Mouse (Mus musculus): ENCODE measurements around the gene Plekha3. TPM values are rescaled to one million over a fixed set of nuclear protein-coding genes. Genes with fewer than 3 reads are reported as not detected.

Plekha3 gene
- 67.3 TPM for polyA plus RNA-seq (2017; shearing (Covaris generic))

GRCm38 (mm10) chr2:76674725-76675427 lies at the start of gene Plekha3:
Gene Plekha3 (plus strand): TSS chr2:76675281.

DNA sequence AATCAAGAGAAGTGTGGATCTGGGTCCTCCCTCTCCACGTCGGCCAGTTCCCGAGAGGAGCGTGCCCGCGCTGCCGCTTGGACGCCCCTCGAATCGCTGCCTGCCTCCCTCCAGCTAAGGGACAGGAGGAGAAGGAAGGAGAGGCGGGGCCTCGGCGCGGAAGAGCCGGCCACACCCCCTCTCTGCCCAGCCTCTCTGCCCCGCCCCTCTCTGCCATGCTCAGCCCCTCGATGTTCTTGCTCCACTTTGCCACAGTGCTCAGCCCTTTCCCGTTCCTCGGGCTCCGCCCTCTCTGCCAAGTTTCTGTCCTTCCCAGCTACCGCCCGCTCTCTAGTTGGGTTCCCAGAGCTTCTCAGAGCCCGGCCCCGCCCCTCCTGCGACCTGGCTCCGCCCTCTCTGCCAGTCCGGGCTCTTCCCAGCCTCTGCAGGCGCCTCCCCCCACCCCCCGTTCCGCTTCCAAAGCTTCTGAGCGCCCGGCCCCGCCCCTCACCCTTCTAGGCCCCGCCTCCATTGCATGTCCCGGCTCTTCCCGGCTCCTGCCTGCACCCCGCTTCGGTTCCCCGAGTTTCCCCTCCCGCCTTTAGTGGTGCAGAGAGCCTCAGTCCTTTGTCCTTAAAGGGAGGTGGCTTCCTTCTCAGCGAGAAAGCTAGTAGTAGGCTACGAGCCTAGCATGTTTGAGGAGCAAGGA lies 27.1 kb upstream of the Plekha3 start, which contains the start of the genes Prkra and Pjvk:
Prkra (minus strand) TSS at position 133 of the 688 bp plus-strand sequence.
Pjvk (plus strand) TSS at position 594 of the 688 bp plus-strand sequence.

DNA sequence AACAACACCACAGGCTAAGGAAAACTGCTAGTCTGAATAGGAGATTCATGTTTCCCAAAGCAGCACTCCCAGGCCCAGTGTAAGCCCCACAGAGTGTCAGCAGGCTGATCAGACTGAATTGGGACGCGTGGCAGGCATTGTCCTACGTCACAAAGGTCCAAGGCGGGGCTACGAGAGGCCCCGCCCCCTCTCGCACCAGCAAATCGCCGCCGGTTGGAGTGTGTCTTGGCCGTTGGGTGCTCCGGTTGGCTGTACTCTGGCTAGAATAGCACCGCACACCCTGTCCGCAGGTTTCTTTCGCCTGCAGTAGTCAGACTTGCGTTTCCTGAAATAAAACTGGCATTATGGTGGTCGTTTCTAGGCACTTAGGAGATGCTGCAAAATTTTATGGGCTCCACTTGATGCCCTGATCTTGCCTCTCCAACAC lies 2.1 kb upstream of the Plekha3 start, which contains the start of gene Fkbp7:
Fkbp7 (minus strand) TSS at position 151 of the 427 bp plus-strand sequence.

Other genes starting within 250 kb of the Plekha3 start
- gene Prkra, start 27.3 kb upstream of the Plekha3 start, polyA plus RNA-seq (2017; shearing (Covaris generic)), result 1.4 TPM
- gene Pjvk, start 26.8 kb upstream of the Plekha3 start, polyA plus RNA-seq (2017; shearing (Covaris generic)), result not detected
- 3.2 TPM for gene Fkbp7, start 2.2 kb upstream of the Plekha3 start, polyA plus RNA-seq (2017; shearing (Covaris generic))

All from effector memory CD4-positive, alpha-beta T cell, adult 7 months (primary cell).